Mouse (Mus musculus) heart, postnatal 4 days (tissue): ENCODE data around the gene Ptges3l. TPM values are rescaled to one million over a fixed set of nuclear protein-coding genes. Genes with fewer than 3 reads are reported as not detected.
"Not testable (repeated sequence)": the region's sequence is repeated elsewhere in the genome, so short reads cannot be mapped to it uniquely, and the experiment has no call there.

ENCODE experiments used
- DNase-seq: peaks from one replicate; pipeline ENCODE4 v3.0.0; 2021
- total RNA-seq, 2 experiments: library from RNA; stranded (reverse); gene quantifications; 2 replicates each; pipeline ENCODE4 v1.2.3; 2021

The Ptges3l gene
- total RNA-seq: 10 to 100 TPM; 50.6 to 52.8 TPM

DNA sequence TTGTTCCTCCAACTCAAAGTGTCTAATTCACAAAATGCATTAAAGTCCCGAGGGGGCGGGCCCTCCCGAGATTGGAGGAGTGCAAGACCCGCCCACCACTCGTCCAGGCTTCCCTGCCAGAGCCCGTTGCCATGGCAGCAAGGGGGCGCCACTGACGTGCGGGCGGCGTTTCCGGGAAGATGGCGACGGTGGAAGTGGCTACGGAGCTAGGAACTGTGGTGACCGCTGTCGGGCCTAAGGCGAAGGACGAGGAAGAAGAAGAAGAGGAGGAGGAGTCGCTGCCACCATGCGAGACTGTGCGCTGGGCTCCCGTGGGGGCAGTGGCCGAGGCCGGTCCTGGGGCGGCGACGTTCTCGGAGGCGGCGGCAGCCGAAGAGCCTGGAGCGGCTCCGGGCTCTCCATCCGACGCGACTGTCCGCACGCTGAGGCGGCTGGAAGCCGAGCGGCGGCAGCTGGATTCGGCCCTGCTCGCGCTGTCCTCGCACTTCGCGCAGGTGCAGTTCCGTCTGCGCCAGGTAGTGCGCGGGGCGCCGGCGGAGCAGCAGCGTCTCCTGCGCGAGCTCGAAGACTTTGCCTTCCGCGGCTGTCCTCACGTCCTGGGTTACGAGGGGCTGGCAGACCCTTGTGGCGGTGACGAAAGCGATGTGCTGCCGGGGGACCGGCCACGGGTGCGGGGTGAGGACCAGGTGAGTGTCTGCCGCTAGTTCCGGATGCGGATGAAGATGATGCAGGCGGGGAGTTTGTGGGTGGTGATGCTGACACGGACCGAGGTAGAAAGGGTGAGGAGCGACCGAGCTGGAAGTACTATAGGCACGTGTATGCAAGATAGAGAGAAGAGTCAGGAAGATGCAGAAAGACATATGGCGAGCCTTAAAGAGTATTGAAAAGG, at the start of gene Ptges3l, which contains the start of gene Rundc1:
Gene Ptges3l, minus strand, starts transcription at position 409 of the 889 bp plus-strand sequence.
Gene Rundc1, plus strand, starts transcription at position 161 of the 889 bp plus-strand sequence.
- peak; percentile 99 for DNase-seq

DNA sequence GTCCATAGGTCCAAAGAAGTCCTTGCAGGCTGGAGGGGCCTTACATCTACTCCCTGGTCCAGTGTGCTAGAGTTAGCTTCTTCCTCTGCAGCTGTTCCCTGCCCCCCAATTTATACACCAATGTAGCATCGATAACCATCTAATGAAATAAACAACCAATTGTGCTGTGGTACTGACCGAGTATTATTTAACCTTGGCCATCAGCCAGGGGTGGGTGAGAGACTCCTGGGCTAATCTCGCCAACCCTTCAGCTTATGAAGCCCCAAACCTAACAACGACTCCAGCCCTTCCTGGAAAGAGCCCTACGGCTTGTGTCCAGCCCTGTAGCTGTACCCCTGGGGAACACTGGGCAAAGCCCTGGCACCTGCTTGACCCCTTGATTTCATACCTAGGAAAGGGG, 49.2 kb upstream of the Ptges3l start:
- no peak for DNase-seq

DNA sequence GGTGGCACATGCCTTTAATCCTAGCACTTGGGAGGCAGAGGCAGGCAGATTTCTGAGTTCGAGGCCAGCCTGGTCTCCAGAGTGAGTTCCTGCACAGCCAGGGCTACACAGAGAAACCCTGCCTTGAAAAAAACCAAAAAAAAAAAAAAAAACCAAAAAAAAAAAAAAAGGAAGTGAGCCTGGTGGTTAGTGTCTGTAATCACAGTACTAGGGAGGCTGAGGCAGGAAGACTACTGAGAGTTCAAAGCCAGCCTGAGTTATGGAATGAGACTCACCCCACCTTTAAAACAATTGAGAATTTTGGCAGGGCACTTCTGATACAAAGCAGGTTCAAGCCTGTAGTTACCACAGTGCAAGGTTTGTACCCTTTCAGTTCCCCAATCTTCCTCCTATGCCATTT, 48.6 kb upstream of the Ptges3l start:
- DNase-seq: not testable (repeated sequence)

DNA sequence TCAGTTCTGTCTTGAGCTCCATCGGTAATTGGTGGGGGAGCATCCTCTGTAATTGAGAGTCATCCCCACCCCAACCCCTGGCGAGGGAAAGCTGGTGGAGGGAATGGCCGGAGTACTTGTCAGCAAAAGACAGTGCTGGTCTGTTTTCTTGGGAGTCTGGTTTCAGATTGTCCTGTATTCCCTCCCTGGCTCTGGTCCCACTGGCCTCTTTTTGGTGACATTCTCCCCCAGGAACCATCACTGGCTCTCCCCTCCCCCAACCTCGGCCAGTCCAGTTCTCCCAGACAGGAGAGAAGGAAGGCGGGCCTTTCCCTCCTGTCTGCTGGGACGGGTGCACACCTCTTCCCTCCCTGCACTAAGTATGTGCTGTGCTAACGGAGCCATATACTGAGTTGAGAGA, 47.2 kb upstream of the Ptges3l start:
- DNase-seq: no peak

DNA sequence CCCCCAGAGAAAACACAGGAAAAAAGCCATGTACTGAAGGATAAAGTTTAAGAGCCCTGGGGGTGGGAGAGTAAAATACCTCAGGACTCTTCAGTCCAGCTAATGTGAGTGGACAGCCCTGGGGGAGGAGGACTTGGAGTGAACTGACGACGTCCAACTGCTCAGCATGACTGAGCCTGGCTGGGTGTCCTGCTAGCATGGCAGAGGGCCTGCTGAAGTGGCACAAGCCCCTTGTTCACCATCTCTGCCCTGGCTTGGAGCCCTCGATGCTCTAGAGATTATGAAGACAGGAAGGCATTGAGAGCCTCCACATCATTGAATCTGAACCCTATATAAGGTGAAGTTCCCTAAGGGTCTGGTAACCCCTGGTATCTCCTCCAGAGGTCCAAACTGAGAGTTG, 46.8 kb upstream of the Ptges3l start:
- no peak for DNase-seq

DNA sequence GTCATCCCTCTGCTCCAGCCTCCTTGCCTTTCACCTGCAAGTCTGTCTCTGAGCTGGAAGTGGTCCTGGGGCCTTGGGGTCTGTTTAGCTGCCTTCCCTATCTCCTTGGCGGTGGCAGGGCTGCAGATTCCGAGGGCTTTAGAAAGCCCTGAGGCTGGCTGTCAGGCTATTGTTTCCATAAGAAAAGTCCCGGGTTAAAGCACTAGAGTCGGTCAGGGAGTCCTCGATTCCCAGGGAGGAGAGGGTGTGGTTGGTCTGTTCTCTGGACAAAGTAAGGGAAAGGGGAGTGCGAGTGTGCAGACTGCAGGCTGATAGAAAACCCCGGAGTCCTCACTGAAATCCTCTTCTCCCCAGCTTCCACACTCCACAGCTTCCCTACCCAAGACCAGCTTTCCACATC, 45.1 kb upstream of the Ptges3l start:
- DNase-seq: no peak

DNA sequence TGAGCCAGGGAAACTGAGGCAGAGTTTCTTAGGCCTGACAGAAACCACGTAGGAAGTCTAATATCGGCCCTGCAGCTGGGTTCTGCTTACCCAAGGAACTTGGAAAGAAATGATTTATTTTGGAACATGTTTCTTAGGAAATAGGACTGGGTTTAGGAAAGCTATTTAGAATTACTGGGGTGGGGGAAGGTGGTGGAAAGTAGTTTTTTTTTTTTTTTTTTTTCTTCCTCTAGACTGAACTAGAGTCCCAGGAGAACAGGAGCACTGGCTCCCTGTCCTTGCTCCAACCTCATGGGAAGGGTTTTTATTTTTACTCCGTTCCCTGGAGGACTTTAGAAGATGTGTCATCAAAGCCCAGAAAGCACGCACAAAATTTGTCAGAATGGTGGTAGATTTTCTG, 44.0 kb upstream of the Ptges3l start:
- no peak for DNase-seq

DNA sequence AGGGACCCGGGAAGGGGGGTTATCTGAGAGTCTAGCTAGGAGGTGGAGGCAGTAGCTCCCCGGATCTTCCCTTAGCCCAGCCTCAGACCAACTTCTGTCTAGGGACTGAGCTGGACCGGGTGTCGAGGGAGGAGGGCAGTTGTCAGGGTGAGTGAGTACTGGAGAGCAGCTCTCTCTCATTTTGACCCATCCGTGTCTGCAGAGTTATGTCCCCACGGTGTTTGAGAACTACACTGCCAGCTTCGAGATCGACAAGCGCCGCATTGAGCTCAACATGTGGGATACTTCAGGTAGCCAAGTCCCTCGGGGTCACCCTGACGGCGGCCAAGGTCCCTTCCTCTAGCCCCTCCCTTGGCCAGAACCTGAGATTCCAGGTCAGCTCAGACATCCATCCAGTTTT, 43.6 kb upstream of the Ptges3l start:
- no peak for DNase-seq

DNA sequence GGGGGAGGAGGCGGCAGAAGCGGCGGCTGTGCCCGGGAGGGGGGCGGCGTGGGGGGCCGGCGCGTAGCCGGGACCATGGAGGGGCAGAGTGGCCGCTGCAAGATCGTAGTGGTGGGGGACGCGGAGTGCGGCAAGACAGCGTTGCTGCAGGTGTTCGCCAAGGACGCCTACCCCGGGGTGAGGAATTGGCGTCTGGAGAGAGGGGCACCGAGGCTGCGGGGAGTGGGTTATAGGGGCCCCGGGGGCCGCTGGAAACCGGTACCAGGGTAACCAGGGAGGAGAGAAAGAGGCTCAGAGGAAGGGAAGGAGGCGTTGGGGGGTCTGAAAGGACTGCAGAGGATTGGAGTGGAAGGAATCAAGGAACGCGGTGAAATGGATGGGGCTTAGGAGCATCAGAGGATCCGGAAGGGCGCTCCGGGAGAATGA, 43.1 kb upstream of the Ptges3l start:
- no peak for DNase-seq

DNA sequence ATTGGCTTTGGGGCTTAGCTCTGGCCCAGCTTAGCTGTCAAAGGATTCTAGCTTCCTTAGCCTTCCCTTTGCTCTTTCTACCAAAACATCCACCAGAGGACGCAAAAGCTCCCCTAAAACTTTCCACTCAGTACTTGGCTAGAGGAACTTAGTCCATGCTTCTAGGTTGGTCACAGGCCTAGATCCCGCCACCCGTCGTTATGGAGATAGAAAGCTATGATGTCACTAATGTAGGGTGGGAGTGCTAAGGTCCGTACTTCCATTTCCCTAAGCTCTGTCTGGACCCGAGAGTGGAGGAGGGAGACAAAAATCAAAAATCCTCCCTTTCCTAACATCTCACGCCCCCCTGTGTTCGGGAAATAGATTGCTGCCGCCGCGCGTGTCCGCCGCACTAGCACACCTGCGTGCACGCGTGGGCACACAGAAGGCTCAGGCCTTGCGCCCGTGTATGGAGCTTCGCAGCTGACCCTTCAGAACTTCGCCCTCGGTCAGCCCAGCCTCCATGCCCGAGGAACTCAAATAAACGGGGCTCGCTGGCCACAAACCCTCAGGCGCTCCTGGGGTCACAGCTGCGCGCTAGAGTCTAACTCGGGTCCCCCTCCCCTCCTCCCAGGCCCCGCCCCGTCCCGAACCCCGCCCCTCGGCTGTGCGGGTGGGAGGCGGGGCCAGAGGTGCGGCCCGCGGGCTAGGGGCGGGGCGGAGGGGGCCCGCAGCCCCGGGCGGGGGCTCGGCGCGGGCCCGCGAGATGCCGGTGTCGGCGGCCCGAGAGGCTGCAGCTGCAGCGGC, 42.5 kb upstream of the Ptges3l start:
- DNase-seq: peak; percentile 72

DNA sequence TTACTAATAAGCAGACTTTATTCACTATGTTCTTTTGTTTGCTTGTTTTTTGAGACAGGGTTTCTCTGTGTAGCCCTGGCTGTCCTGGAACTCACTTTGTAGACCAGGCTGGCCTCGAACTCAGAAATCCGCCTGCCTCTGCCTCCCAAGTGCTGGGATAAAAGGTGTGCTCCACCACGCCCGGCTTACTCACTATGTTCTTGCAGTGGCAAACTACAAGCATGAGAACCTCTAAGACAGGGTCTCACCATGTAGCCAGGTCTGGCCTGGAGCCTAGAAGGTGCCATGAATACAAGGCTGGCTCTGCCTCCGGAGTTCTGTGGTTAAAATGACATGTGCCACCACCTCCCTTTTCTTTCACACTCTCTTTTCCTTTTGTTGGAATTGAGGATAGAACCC, 41.4 kb upstream of the Ptges3l start:
- not testable (repeated sequence) for DNase-seq

DNA sequence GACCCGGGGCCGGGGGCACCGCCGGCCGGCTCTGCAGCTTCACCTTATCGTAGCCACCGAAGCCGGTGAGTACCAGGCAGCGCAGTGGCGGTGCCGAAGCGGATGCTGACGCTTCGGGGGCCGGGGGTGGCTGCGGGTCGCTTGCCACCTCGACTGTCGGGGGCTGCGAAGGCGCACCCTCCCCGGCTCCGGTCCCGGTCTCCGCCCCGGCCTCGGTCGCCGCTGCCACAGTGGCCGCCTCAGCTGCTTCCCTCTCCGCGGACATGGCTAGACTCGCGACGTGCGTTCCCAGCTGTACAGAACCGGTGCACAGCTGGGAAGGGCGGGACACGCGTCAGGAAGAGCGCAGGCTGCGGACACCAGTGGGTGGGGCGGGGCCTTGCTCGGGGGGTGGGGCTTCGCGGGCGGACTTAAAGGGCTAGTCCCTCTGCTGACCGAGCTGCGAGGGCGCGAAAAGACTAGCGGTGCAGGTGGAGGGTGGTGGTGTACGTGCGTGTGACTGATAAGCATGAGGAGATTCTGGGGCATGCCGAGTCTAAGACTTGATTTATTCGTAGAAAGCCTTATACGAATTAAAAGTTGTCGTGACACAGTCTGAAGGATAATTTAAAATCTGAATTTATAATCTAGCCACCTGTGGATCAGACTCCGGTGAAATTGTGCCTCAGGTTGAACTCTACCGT, 40.9 kb upstream of the Ptges3l start, which contains the start of gene Vat1:
Gene Vat1, minus strand, starts transcription at position 362 of the 683 bp plus-strand sequence.
- DNase-seq: peak; percentile 76

DNA sequence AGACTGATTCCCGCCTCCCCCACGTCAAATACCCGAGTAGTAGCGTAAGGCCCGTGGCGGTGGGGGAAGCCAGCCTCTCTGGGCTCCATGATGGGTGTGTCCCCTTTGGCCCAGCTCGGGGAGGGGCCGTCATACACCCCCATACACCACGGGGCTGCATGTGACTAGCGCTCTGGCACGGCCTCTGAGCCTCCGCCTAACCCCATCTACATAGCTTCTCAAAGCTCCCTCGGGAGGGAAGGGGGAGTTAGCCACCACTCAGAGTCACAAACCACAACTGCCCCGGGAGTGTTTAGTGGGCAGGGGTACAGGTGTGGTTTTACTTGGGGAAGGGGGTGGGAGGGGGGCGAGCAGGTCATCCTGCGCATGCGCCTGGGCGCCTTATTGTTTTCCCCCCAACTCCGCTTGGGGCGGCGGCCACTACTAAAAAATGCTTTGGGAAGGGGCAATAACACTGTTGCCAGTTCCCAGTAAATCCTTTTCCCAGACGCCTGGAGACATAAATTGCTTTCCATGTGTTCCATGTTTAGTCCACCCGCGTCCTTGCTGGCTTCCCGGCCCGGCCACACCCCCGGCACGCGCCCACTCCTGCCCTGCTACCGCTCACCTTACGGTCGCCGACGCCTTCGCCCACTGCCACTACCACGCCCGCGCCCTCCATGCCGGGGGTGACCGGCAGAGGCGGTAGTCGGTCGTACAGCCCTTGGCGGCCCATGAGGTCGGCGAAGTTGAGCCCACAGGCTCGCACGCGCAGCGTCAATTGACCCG, 40.2 kb upstream of the Ptges3l start:
- peak; percentile 77 for DNase-seq

DNA sequence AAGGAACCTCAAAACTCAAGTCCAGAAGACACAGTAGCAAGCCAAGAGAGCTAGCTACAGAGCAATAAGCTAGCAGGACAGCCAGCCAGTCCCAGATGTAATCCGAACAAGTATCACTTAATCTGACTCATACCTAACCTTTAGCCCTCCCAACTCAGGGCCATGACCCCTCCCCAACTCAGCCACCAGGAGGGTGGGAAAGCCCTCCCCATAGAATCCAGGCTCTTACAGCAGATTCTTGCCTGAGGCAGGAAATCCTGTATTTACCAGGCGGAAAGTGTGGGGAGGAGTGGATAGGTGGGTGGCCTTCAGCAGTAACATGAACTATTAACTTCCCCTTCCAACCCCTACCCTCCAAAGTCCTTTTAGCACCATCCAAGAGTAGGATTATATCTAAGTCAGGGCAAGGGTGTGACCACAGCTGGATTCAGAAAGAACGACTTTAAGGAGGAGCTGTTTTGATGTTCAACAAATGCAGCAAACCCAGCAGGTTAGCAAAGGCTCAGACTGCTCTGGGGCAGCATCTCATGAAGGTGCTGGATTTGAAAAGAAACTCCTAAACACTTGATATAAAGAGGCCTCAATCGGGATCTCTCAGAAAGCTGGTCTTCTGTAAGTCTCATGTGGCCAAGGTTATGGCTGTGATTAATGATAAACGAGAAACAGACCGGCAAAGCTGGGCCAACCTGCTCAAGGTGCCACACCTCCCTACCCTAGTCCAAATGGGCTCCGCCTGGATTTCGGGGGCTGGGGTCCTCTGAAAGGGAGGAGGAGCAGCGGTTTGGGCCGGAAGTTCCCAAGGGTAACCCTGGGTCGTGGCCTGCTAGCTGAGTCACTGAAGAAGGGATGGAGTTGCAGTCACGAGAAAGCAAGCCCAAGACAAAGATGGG, 39.3 kb upstream of the Ptges3l start, which contains the start of gene Rnd2:
Gene Rnd2, plus strand, starts transcription at position 789 of the 890 bp plus-strand sequence.
- no peak for DNase-seq

DNA sequence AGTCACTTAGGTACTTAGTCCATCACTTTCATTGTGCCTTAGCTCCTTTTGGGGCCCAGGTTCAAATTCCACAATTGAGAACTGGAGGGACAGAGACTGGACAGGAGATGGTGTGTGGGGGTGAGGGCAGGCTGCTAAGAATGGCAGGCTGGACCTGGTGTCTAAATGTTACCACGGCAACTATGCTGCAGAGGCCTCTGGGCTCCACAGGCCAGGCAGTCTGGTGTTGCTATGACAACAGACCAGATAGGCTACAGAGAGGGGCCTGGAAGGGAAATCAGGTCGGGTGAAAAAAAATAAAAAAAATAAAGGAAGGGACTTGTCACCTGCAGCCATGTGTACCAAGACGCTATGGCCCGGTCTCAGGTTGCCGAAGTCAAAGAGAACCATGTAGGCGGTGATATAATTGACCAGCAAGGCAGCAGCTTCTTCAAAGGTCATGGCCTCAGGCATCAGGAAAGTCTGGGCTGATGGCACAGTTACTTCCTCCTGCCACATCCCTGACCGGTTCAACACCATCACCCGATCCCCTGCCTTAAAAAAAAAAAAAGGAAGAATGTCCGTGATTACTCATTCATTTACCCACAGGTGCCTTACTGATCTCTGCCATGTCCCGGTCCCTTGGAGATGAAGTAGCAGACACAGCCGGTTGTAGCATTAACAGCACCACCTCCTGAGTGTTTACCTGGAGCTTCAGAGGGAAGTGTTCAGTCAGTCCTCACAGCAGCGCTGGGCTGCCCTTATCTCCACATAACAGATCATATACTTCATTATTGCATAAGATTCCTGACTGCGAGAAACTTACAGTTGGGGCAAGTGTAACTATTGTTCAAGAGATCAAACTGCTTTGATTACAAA, 37.7 kb upstream of the Ptges3l start:
- no peak for DNase-seq

DNA sequence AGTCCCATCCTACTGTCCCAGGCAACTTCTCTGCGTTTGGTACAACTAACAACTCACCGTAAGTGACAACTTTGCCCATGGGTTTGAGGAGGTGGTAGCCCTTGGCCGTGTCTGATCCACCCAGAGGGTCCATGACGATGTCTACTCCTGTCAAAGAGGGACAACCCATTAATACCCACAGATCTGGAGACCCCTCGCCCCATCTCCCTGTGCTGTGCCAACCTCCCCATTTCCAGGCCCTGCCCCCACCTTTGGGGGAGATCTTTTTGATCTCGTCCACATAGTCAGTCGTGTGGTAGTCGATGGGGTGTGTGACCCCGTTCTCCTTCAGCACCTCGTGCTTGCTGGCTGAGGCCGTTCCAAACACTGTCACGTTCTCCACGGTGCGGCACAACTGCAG, 37.0 kb upstream of the Ptges3l start:
- no peak for DNase-seq

DNA sequence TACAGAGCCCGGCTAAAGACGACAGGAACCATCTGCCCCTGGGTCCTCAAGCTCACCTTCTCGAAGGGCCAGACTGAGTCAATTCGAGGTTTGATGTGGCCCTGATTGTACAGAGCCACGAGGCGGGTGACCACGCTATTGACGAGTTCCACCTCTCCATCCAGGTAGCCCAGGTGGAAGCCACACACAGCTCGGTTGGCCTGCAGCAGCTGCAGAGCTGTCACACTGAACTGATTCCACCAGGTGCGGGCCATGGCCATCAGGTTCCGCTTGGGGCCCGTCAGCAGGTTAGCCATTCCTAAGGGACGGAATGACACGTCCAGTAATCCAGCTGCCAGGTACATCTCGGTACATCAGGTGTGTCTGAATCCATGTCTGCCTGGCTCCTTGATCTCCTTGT, 35.2 kb upstream of the Ptges3l start:
- no peak for DNase-seq

DNA sequence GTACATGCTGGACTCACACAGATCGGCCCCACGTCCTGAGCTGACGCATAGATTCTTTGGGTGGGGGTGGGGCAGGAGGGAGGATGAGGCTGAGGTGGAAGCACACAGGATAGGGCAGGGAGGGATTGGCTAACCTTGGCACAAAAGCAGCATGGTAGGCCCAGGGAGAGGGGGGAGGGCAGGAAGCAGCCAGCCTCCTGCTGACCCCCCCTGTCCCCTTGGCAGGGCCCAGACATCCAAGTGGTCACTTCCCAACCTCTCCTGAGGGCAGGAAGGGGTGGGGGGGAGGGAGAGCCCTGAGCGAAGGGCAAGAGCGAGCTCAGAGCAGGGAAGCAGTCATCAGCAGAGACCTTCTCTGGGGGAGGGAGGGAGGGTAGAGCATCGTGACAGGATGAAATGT, 34.6 kb upstream of the Ptges3l start:
- DNase-seq: no peak

DNA sequence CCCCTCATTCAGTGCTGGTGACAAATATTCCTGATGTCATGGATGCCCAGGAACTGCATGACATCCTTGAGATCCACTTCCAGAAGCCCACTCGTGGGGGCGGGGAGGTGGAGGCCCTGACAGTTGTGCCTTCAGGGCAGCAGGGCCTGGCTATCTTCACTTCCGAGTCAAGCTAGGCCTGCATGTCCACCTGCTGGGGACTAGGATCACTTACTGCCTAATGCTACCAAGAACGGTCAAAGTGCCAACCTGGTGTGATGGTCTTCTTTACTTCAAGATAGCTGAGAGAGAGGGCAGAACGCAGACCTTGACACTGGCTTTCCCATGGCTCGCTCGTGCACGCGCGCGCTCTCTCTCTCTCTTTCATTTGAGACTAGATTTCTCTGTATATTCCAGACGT, 33.1 kb upstream of the Ptges3l start:
- no peak for DNase-seq

DNA sequence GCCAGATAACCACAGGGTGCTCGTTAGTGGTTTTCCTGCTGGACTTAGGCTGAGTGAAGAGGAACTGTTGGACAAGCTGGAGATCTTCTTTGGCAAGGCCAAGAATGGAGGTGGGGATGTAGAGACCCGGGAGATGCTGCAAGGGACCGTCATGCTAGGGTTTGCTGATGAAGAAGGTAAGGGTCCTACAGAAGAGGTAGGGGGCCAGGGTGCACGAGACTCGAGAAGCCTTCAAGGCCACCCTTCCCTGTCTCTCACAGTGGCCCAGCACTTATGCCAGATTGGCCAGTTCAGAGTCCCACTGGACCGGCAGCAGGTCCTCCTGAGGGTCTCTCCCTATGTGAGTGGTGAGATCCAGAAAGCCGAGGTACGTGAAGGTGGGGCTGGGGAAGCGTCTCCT, 32.5 kb upstream of the Ptges3l start:
- DNase-seq: no peak
